Mouse (Mus musculus) common myeloid progenitor, adult 5-6 weeks (primary cell): ENCODE results near the gene Gns. TPM values are rescaled to one million over a fixed set of nuclear protein-coding genes. Genes with fewer than 3 reads are reported as not detected.
"Not testable (repeated sequence)": the region's sequence is repeated elsewhere in the genome, so short reads cannot be mapped to it uniquely, and the experiment has no call there.

ENCODE experiments used
- ATAC-seq: replicated peaks from 2 replicates; pipeline ENCODE4 v1.8.0; 2016; ENCODE audit warnings: low read depth, mild to moderate bottlenecking, moderate TSS enrichment, inconsistent platforms; ENCODE audit not compliant: poor library complexity, severe bottlenecking
- total RNA-seq: library from RNA; stranded (forward); fragments of 200-1000, 187-1606 nt; gene quantifications from 2 replicates; pipeline ENCODE4 v1.2.3, GENCODE M21; 2017

Gene Gns
- total RNA-seq, result 12.2 and 20.3 TPM in 2 replicates

DNA sequence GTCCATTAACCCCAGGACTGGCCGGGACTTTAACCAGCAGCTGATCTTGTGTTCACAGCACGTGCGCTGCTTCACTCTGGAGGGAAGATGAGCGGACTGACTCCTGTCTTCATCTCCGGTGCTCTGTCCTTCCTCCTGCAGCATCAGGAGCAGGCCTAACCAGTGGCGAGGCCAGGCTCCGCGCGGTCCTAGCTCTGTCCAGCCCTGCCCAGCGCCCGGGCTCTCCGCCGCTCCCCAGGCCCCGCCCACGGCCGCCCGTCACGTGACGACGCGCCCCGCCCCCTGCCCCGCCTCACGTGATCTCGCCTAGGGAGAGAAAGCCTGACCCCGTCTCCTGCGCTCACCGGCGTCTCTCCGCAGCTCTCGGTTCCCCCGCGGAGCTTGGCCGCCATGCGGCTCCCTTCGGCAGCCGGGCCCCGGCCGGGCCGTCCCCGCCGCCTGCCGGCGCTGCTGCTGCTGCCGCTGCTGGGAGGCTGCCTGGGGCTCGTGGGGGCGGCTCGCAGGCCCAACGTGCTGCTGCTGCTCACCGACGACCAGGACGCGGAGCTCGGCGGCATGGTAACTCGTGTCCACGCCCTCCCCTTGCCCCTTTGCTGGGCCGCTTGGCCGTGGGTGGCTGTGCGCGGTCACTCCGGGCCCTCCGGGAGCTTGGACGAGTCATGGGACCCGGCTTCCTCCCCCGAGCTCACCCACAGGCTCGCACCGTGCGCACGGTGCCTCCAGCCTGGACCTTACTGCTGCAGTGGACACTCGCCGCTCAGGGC is at the start of gene Gns:
Gene Gns, plus strand, starts transcription at position 290 of the 764 bp plus-strand sequence.
- ATAC-seq, result peak; percentile 56

DNA sequence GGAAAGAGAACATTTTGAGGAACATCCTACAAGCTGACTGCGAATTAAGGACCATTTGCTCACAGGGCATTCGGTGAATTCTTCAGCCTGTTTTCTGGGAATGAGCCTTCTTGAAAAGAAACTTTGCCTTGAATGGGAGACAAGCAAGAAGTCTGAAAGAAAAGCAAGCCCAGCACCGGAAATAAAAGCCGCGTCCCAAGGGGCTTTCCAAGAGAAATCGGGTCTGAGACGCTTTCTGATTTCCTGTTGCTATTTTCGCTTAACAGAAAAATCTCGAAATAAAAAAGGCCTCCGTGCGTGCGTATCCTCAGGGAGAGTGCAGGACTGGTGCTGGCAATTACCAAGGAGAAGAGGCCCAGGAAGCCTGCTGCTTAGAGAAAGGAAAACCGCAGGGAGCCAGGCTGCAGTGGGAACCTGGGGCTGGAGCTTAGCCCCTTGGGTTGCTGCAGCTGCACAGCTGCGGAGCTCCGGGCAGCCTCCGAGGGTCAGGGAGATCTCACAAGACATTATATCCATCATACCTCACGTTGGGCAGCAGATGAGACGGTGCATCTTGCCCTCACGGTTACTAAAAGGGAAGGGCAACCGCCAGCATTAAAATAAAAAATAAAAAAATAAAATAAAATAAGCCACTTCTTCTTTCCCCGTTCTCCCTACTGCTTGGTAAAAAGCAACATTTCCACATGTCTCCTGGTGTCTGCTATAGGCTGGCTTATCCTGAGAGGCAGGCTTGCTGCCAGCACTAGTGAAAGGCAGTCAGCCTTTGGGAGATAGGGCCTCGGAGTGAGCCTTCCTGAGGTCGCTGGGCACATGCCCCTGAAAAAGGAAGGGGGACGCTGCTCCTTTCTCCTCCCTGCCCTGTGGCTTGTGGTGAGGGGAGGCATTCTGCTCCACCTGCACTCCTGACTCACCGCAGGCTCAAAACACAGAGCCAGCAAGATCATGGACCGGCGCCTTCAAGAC is 49.3 kb upstream of the Gns start:
- peak; percentile 66 for ATAC-seq

DNA sequence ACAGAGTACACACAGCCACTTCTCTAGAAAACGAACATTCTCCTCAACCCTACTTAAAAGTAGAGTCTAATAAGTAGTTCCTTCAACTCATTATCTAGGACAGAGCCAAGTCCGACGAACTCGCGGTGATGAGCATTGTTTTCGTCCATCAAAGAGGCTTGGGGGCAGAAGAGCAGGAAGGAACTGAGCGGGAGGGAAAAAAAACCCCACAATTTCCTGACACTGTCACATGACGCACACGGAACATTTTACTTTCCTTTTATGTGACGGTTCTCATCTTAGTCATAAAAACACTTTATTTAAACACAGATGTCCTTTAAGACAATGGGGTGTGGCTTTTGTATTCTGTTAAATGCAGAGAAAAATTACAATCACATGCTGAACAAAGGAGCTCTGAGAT is 48.5 kb upstream of the Gns start:
- ATAC-seq, result 0 out of 2 replicates have a peak, but pooled peaks have one; percentile 17

DNA sequence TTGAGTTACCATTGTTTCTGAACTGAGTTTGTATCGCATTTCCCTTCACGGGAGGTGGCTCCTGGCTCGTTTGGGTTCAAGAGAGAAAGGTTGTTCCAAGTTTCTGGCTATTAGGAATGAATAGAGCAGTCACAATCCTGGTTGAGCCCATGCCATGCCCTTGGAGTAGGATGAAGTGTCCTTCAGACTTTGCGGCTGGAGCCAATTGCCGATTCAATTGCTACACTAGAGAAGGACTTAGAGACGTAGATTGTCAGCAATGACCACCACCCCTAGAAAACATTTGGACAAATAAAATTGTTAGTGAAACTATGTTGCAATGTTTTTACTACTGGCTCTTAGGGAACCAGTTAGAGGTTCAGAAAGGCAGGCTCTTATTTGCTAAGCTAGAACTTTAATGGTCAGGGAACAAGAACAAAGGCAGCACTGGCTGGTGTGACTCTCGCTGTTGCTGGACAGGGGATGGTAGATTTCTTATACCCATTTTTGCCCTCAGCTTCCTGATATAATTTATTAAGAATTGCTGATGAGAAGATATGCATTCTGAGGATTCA is 46.4 kb upstream of the Gns start:
- no peak for ATAC-seq

DNA sequence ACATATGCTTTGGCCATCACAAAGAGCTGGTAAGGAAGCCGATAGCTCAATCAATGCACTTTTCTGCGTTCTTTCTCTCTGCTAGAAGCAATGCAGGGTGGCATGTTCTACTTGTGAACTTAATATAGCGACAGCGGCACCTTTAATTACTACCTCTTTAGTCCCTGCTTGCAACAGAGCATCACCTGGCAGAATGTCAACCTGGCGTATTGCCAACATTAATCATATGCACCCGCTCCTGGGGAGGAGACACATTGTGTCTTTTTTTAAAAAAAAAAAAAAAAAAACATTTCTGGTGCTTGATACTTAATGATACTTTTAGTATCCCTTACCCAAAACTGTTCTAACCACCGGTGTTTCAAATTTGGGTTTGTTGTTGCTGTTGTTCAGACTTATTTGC is 41.4 kb upstream of the Gns start:
- no peak for ATAC-seq

DNA sequence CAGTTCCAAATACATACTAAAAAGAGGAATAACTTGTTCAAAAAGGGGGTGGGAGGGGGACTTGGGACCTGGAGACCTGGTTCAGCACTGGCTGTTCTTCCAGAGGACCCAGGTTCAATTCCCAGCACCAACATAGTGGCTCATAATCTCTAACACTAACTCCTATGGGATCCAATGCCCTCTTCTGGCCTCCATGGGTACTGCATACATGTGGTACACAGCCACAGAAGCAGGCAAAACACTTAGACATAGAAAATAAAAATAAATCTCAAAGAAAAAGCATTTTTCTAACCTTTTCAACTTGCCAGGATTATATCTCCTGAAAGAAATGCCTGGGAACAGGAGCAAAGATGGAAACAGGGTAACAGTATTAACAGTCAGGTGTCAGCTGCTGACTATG is 38.7 kb upstream of the Gns start:
- no peak for ATAC-seq

DNA sequence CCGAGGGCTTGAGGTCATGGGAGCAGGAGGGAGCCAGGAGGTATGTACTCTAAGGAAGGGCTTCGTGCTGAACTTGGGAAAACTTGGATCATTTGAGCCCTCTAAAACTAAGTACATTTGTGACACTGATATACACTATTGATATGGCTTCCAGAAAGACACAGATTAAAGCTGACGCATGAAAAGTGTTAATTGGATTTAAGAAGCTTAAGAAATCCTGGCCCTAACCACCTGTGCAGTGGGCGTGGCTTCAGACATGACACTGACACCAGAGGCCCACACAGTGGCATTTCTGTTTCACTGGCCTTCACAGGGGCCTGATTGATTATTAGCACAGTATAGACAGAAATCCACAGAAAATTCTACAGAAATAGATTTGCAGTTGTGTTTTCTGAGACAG is 35.3 kb upstream of the Gns start:
- ATAC-seq, result no peak

DNA sequence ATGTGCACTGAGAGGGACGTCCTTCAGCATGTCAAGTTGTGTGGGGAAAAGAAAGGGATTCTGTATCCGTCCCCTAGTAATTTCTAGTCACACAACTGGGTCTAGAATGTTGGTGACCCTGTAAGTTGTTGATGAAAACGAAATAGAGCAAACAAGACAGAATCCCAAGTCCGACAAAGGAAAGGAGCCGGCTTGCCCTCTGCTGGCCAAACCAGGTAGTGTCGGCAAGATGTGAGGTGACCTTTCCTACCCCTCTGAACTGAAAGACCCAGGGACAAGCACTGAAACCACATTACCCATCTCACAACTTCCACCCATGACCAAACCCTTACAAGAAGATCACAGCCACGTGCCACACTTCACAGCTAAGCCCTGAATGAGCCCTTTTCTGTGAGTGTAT is 34.0 kb upstream of the Gns start:
- ATAC-seq, result peak; percentile 77

DNA sequence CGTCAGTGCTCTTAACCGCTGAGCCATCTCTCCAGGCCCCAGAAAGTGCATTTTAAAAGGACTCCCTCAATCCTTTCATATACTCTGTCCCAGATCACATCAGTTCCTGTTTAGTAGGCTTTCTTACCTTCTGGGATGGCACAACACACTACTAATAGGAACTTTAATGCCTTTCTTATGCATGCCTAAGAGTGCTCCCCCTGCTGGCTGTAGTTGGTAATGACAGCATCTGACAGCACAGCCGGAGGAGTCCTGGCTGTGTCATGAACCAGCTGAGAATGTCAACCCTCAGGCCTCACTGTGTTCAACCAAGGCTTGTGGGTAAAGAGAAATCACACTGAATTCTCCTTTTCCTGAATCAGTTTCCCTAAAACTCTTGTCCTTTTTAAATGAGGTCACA is 30.3 kb upstream of the Gns start:
- ATAC-seq, result peak; percentile 97

DNA sequence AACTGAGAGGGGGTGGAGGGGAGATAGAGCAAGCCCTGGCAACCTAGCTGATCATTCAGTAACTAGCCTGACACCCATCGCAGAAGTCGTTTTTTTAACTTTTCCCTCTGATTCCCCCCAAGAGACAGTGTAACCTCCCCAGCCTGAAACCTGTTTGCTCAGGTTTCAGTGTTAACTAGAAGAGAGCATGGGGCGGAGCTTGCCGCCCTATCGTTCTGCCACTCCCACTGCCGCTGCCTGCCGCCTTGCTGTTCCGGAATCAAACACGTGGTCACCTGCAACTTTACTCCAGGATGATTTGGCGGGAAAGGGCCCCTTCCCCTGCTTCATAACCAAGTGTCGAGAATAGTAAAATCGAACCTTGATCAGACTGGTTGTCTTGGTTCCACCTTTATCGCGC is 28.4 kb upstream of the Gns start:
- ATAC-seq, result not testable (repeated sequence)

DNA sequence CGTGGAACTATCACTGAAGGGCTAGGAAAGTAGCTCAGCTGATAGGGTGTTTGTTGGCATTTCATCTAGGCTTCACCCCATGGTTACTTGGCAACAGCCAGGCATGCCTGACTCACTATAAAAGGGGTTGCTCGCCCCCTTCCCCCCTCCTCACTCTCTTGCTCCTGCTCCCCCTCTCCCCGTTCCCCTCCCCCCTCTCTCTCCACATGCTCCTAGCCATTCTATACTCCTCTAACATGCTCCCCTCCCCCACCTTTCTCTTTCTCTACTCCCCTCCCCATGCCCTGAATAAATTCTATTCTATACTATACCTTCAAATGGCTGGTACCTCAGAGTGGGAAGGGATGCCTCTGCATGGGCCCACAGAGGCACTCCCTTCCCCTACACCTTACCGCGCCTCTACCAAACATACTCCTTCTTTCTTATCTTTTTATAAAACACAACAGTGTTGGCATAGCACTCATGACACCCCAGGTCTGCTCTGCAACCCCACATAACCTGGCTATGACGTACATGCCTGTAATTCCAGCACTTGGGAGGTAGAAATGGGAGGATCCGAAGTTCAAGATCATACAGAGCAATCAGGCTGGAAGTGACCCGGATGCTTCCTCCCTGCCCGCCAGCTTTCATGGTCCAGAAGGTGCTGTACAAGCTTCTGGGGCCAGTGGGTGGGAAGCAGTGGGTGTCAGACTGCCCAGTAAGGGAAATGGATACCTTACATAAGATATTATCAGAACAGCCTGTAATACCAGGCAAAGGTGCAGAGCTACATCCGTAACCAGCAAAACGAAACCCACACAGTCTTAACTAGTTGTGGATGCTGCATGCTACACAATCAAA is 23.9 kb upstream of the Gns start:
- ATAC-seq, result no peak

DNA sequence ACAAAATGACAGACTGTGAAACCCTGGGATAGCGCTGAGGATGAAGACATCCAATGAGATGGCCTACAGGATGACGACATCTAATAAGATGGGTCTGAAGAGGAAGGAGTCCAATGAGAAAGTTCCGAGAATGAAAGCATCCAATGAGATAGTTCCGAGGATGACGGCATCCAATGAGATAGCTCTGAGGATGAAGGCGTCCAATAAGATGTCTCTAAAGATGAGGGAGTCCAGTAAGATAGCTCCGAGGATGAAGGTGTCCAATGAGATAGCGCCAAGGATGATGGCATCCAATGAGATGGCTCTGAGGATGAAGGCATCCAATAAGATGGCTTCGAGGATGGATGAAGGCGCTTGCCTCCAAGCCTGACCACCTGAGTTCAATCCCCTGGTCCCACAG is 22.6 kb upstream of the Gns start:
- no peak for ATAC-seq

DNA sequence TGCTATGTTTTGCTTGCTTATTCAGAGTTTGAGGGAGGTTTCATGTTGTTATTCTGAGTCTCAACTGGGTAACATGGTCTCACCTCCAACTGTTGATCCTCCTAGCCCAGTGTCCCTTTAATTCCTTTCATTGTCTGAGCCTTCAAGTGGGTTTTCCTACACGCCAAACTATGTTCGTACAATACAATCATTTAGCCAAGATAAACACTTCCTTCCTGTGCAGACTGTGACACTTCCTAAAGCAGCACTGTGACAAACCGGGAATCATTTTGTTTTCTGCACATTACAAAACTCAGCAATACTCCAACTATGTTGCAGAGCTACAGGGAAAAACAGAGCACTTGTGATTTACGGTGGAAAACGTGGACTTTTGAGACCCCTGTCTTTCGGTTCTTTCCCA is 21.0 kb upstream of the Gns start:
- no peak for ATAC-seq

DNA sequence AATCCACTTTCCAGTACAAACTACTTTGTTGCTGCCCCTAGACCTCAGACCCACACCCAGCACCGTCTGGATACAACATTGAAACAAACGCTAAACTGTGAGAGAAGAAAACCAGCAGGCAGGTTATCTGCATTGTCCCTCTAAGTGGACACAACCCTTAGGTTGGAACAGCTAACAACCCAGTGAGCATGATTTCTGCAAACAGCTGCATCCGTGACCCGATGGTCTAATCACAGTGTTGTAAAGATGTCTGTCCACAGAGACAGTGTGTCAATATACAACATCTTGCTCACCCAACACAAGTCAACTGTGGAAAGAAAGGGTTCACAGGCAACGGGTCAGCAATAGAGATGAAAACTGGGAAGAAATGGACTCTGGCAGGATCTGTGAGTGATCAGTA is 15.6 kb upstream of the Gns start:
- ATAC-seq, result no peak

DNA sequence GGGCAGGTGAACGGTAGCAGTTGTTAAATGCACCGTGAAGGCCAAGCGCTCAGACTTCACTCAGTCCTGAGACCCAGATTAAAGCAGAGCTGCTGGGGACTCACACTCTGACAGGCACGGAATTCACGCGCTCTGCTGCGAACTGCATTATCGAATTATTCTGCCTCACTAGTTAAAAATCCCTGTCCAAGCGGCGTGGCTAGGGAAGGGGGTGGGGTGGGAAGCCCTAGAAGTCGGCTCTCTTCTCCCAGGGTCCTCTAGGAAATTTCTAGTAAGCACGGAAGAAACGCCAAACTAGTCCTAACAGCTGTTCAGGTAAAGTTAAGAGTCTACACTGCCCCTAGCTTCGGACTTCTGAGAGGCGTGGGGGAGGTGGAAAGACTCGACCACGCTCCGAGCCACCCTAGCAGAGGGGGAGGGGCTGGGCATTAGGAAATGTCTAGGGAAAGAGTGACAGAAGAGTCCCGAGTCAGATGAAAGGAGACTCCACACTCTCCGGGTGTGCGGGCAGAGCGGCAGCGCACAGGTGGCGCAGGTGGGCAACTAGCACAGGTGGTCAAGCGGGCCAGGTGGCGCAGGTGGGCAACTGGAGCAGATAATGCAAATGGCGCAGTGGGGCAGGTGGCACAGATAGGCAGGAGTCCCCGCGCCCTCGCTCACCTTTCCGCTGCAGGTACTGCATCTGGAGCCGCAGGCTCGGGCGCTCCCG is 14.4 kb upstream of the Gns start:
- 0 out of 2 replicates have a peak, but pooled peaks have one; percentile 29 for ATAC-seq

DNA sequence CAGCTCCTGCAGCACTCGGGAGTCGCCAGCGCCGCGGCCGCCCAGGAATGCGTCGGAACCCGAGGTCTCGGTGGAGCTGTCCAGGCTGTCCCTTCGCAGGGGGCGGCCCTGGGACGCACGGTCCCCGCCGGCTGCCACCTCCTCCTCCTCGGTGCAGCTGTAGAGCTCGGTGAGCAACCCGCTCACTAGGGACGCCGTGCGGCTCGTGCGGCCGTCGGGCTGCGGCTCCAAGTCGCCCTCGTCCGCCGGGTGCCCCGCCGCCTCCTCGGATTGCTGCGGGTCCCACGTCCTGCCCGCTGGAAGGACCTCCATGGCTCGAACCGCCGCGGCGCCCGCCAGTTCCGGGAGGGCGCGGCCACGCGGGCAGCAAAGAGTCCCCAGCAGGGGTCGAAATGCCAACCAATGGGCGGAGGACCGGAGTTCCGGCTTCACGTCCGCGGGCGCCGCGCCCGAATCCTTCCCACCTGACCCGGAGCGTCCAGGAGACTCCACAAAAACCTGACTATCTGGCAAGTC is 13.8 kb upstream of the Gns start, which contains the start of gene Tbc1d30:
Gene Tbc1d30, minus strand, starts transcription at position 213 of the 516 bp plus-strand sequence.
- ATAC-seq, result peak; percentile 87

DNA sequence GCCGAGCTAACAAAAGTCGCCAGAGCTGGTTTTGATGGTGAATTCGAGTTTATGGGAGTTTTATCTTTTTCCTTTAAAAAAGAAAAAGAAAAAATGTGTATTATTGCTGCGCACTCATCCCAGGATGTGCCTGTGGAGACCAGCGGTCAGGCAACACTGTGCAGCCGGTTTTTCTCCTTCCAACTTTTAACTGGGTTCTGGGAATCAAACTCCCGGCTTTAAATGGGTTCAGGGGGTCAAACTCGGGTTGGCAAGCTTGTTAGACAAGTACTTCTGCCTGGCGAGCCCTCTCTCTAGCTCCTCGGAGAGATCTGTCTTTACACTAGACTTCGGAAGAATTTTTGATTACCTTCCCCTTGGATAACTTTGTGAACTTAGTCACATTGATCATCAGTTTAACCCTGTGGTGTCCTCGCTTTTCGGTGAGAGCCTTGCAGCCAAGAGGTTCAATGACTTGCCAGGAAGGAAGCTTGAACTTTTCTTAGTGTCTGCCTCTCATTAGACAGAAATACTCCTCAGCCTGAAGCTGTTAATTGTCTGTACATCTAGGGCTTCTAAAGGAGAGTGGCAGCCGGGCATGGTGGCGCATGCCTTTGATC is 13.1 kb upstream of the Gns start:
- ATAC-seq, result no peak

DNA sequence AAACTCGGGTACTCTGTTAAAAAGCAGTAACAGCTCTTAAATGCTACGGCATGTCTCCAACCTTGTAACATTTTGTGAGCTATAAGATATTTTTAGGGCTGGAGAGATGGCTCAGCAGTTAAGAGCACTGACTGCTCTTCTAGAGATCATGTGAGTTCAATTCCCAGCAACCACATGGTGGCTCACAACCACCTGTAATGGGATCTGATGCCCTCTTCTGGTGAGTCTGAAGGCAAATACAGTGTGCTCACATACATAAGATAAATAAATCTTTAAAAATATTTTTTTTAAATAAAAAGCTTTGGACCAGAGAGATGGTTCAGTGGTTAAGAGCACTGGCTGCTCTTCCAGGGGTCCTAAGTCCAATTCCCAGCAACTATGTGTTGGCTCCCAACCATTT is 4.5 kb upstream of the Gns start:
- no peak for ATAC-seq

DNA sequence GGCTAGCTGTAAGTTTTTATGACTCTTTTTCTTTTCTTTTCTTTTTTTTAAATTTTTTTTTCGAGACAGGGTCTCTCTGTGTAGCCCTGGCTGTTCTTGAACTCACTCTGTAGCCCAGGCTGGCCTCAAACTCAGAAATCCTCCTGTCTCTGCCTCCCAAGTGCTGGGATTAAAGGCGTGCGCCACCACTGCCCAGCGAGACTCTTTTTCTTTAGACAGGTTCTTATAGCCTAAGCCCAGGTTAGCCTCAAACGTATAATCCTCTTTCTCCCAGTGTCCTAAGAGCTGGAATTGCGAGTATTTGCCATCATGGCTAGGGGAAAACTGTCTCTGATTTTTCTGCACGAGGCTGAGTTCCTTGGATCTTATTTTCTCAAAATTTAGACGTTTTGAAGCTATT is 1.7 kb upstream of the Gns start:
- no peak for ATAC-seq
